Mouse (Mus musculus): ENCODE data around the gene Vmp1. TPM values are rescaled to one million over a fixed set of nuclear protein-coding genes. Genes with fewer than 3 reads are reported as not detected.

Gene Vmp1
- total RNA-seq, 2 experiments from 2014 or later = 117 to 132 TPM

- DNase-seq (ENCODE audit: extremely low spot score in 1 of 2, low spot score in 1 of 2) = no peak
These were observed 78.7 kb downstream of the Vmp1 start for GRCm38 (mm10) chr11:86604732-86605520.

GRCm38 (mm10) chr11:86604289-86604688 is 79.3 kb downstream of the Vmp1 start:
- no peak for DNase-seq (ENCODE audit: extremely low spot score in 1 of 2, low spot score in 1 of 2)

GRCm38 (mm10) chr11:86603719-86604118 is 79.9 kb downstream of the Vmp1 start:
- no peak for DNase-seq (ENCODE audit: extremely low spot score in 1 of 2, low spot score in 1 of 2)

- no peak for DNase-seq (ENCODE audit: extremely low spot score in 1 of 2, low spot score in 1 of 2)
These were observed 81.5 kb downstream of the Vmp1 start for GRCm38 (mm10) chr11:86602116-86602515.

- no peak for DNase-seq (ENCODE audit: extremely low spot score in 1 of 2, low spot score in 1 of 2)
These were observed 83.5 kb downstream of the Vmp1 start for GRCm38 (mm10) chr11:86600209-86600557.

GRCm38 (mm10) chr11:86599378-86600208 is 84.0 kb downstream of the Vmp1 start:
- DNase-seq (ENCODE audit: extremely low spot score in 1 of 2, low spot score in 1 of 2) = no peak

GRCm38 (mm10) chr11:86598572-86598971 is 85.1 kb downstream of the Vmp1 start:
- no peak for DNase-seq (ENCODE audit: extremely low spot score in 1 of 2, low spot score in 1 of 2)

GRCm38 (mm10) chr11:86598154-86598553 is 85.5 kb downstream of the Vmp1 start:
- no peak for DNase-seq (ENCODE audit: extremely low spot score in 1 of 2, low spot score in 1 of 2)

- DNase-seq (ENCODE audit: extremely low spot score in 1 of 2, low spot score in 1 of 2) = no peak
These were observed 86.7 kb downstream of the Vmp1 start for GRCm38 (mm10) chr11:86596976-86597375.

- DNase-seq (ENCODE audit: extremely low spot score in 1 of 2, low spot score in 1 of 2) = peak in 1 of 2 experiments; percentile 31
These were observed 87.3 kb downstream of the Vmp1 start for GRCm38 (mm10) chr11:86596187-86596960.

GRCm38 (mm10) chr11:86595366-86595765 is 88.3 kb downstream of the Vmp1 start:
- no peak for DNase-seq (ENCODE audit: extremely low spot score in 1 of 2, low spot score in 1 of 2)

GRCm38 (mm10) chr11:86594188-86594876 is 89.3 kb downstream of the Vmp1 start:
- no peak for DNase-seq (ENCODE audit: extremely low spot score in 1 of 2, low spot score in 1 of 2)

GRCm38 (mm10) chr11:86593443-86593842 is 90.2 kb downstream of the Vmp1 start:
- no peak for DNase-seq (ENCODE audit: extremely low spot score in 1 of 2, low spot score in 1 of 2)

GRCm38 (mm10) chr11:86592993-86593392 is 90.6 kb downstream of the Vmp1 start:
- no peak for DNase-seq (ENCODE audit: extremely low spot score in 1 of 2, low spot score in 1 of 2)

- DNase-seq (ENCODE audit: extremely low spot score in 1 of 2, low spot score in 1 of 2) = no peak
These were observed 91.6 kb downstream of the Vmp1 start for GRCm38 (mm10) chr11:86591931-86592616.

GRCm38 (mm10) chr11:86591301-86591845 is 92.3 kb downstream of the Vmp1 start:
- DNase-seq (ENCODE audit: extremely low spot score in 1 of 2, low spot score in 1 of 2) = no peak

GRCm38 (mm10) chr11:86590579-86590978 is 93.1 kb downstream of the Vmp1 start:
- DNase-seq (ENCODE audit: extremely low spot score in 1 of 2, low spot score in 1 of 2) = no peak

GRCm38 (mm10) chr11:86590066-86590465 is 93.6 kb downstream of the Vmp1 start:
- DNase-seq (ENCODE audit: extremely low spot score in 1 of 2, low spot score in 1 of 2) = no peak

GRCm38 (mm10) chr11:86588583-86589298 is 94.9 kb downstream of the Vmp1 start:
- no peak for DNase-seq (ENCODE audit: extremely low spot score in 1 of 2, low spot score in 1 of 2)

Measured in layer of hippocampus, postnatal 25 days (tissue).